Mouse (Mus musculus) brain, embryonic 14.5 days (tissue): ENCODE results near the gene Gle1.
"Not testable (repeated sequence)": the region's sequence is repeated elsewhere in the genome, so short reads cannot be mapped to it uniquely, and the experiment has no call there.

Experiments used
- CTCF ChIP-seq: fragments of 200-500 bp; IDR thresholded peaks from 2 replicates; pipeline ENCODE4 v1.5.1; 2012; ENCODE audit warnings: inconsistent platforms, mild to moderate bottlenecking, moderate library complexity, borderline replicate concordance; ENCODE audit not compliant: insufficient read depth, insufficient read length; ENCODE audit errors: extremely low read depth
- POLR2A ChIP-seq: fragments of 200-500 bp; IDR thresholded peaks from 2 replicates; pipeline ENCODE4 v1.6.1; 2012; ENCODE audit warnings: mild to moderate bottlenecking, inconsistent platforms, borderline replicate concordance; ENCODE audit not compliant: poor library complexity, insufficient read depth, insufficient read length, severe bottlenecking; ENCODE audit errors: extremely low read depth

GRCm38 (mm10) chr2:29908171-29908570 lies 27.1 kb upstream of the Gle1 start:
- not testable (repeated sequence) for TF ChIP-seq CTCF, POLR2A
